Mouse (Mus musculus): ENCODE data around the gene Chac1. TPM values are rescaled to one million over a fixed set of nuclear protein-coding genes. Genes with fewer than 3 reads are reported as not detected.

The Chac1 gene
- 1 to 10 TPM; 3.9 to 7.2 (median 4.9) TPM for total RNA-seq (2022)

DNA sequence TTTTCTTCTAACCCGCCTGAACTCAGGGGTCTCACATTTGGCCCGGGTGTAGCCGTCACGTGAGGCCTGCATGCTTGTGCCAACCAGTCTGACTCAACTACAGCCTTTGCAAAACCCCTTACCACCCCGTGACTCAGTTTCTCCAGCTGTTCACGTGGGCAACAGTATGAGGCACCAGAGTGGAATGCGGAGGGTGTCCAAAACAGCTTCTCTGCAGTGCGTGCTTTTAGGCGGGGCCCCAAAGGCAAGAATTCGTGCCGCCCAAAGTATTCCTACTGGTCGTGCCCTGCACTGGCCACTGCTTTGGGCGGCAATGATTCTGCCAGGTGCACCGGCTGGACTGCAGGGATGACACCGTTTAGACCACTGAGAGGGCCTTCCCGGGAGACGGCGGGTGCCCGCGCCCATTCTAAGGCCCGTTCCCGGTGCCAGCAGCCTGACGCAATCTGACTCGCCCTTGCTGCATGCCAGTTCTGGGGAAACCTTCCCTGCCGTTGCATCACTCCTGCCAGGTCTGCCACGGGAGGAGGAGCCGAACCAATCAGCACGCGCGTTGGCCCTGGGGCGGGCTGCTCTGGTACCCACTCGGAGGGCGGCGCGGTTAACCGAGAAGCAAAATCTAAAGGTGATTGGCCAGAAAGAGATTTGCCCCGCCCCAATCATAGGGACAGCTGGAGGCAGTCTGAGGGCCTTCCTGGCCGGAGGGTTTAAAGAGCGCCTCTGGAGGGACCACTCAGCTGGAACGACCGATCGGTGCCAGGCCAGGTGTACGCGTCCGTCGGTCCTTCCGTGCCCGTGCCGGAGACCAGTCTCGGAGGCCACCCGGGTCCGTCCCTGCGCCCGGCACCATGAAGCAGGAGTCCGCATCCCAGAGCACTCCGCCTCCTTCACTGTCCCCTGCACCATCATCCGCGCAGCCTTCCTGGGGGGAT, at the start of gene Chac1:
Gene Chac1, plus strand, starts transcription at position 675 of the 932 bp plus-strand sequence.
- DNase-seq = peak; percentile 95

DNA sequence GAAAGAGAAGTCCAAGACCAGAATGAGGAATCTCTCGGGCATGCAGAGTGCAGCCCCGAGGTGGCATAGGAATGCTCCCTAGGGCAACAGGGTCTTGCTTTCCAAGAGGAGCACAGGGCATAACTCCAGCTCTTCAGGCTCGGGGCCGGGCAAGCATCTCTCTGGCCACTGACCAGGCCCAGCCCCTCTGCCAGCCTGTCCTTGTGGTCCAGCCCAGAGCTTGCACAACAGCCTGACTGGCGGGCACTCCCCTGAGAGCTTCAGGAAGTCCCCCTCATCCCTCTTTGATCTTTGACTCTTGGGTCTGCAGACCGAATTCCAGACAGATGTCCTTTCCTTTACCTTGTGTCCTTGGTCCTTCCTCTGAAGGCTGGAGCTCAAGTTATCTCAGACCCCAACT, 48.2 kb upstream of the Chac1 start:
- DNase-seq = peak; percentile 51

DNA sequence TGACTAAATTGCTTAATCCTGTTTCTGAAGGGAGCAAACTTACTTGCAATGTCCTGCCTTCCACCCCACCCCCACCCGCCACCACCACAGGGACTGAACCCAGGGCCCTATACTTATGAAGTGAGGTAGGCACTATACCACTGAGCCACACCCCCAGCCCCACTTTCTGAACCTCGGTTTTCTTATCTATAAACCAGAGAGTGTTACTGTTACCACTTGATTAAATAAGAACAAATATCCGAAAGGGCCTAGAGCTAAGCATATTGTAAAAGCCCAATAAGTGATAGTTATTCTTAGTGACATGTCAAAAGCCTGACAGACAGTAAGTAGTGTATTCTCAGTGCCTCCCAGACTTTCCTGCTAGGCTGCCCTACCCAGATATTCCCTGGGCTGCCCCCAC, 46.6 kb upstream of the Chac1 start:
- DNase-seq = no peak

DNA sequence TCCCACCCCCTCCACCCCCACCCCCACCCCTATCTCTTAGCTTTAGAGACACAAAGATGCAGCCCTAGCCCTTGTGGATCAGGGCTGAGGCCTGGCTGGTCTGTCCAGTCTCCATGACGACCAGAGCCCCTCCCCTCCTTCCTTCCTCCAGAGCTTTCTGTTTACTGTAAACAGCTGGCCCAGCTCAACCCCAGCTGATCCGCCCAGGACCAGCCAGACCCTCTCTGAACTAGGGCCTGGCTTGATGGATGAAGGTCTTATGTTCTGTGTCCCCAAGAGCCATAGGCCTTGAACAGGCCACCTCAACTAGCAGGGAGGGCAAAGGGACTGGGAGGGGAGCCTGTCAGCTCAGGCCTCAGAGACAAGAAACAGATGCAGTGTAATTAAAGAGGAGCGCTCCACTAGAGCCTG, 46.2 kb upstream of the Chac1 start:
- no peak for DNase-seq

DNA sequence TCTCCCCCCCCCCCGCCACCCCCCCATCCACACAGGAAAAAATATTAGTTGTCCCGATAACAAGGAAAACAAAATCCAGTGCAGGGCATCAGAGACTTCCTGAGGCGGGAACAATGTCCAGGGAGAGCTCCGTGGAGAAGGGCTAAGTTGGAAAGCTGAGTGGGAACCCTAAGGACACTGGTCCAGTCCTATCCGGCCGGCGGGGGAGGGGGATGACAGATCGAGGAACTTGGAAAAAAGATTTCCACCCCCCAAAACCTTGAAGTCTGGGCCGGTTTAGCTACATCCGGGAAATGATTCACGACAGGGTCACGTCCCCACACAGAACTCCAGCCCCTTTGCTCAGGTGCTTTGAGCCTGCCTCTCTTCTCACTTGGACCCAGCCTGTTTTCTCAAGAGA, 39.5 kb upstream of the Chac1 start:
- no peak for DNase-seq

DNA sequence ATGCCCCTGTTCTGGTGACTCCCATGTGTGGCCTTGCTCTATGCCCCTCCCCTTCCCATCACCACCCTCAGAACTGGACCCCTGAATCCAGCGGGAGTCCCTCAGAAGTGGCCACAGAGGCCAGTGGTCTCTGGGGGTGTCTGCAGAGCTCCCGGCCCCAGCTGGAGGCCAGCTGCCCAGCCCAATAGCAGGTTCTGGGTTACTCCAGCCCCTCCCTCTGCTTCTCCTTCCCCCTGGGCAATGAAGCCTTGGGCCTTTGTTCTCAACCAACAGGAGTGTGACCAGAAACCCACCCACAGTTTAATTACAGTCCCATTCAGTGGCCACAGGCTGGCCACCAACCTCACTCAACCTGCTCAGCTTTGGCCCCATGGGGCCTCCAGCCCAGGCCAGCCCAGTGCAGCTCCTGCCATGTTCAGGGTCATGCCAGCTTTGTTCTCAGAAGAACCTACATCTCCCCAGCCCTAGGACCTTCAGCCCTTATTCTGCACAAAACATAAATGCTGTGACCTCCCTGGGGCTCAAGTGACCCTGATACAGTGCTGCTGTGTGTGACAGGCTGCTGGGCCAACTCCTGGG, 38.6 kb upstream of the Chac1 start:
- no peak for DNase-seq

DNA sequence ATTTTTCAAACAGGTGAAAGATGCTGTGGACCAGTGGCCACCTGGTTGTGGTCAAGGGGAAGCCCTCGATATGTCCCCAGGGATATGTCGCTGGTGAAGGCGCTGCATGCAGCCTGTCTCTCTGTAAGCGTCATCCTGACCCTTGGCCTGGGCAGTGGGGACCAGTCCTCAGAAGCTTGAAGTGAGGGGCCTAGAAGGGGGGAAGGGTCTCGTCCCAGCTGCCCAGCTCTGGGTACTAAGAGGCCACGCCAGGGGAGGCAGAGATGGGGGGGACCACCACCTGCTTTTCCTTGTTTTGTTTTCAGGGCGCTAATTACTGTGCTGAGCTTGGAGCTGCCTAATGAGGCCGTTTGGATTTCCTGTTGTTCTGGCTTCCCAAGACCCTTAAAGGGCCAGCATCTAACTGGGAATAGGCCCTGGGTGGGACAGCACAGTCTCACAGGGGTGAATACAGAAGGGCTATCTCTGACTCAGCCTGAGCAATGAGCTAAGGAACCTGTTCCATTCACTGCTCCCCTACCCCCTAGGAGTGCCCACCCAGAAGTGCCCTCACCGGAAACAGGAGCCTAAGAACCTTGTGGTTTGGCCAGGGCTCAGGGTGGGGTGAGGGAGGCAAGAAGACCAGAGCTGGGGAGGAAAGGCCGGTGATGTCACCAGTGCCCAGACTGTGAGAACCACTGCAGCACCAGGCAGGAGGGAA, 37.1 kb upstream of the Chac1 start:
- no peak for DNase-seq

DNA sequence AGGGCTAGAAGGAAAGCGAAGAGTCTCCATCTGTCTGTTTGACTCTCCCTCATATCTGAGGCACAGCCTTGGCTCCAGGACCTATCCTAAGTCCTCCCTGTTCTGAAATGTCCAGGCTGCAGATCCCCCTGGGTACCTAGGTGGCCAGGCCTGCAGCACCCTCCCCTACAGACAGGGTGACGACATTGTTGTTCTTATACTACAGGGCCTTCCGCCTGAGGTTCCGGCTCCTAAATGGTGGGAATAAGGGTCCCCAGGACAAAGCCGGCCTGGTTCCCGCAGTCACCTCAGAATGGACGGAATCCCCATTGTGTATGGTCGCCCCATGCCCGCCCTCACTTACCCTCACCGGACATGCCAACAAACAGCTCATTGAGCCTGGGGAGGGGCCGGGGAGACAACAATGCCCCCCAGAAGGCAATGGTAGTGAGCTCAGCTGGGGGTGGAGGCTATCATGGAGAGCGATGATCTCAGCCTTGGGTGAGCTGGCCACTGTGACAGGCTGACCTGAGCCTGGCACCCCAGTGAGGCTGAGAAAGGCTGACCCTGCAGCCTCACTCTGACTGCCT, 36.2 kb upstream of the Chac1 start:
- DNase-seq = no peak

DNA sequence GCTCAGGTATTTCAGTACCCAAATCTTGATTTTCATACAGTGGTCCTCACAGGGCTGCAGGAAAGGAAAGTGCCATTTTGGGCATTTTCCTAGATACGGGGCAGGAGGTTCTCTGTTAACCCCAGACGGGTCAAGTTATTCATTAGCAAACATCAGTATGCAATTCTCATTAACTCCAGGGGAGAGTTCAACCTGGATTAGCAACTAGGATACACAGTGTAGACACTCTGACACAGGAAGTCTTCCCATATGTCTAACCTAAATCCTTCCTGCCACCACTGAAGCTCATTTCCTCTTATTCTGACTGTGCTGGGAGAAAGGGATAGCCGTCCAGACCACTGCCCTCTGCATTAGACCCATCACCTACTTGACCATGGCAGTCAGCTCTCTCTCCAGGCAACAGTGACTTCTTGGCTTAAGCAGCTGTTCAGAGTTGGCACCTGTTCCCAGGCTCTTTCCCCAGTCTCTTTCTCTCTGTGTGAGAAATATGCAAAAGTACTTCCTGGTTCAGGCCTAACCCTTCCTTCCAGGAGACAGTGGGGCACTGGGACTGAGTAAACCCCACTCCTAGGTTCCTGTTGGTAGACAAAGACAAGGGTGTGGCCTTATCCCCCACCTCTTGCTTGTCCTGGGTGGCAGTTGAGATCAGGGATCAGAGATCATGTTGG, 32.9 kb upstream of the Chac1 start:
- DNase-seq = no peak

DNA sequence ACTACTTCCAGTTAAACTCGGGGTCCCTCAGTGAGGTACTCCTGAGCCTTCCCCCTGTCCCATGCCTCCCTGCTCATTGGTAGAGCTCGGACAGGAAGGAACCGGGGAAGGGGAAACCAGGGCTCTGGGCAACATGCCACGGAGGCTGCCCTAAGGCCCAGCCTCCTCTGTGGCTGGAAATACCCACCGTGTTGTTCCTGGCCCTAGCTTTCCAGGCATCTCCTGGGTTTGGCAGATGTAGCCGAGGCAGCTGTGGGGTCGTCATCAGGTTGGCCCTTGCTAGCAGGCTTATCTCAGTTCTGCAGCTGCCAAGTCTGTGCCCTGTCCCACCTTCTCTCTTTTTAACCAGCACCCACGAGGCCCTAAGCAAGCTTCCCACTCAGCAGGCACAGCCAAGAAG, 30.5 kb upstream of the Chac1 start:
- no peak for DNase-seq

DNA sequence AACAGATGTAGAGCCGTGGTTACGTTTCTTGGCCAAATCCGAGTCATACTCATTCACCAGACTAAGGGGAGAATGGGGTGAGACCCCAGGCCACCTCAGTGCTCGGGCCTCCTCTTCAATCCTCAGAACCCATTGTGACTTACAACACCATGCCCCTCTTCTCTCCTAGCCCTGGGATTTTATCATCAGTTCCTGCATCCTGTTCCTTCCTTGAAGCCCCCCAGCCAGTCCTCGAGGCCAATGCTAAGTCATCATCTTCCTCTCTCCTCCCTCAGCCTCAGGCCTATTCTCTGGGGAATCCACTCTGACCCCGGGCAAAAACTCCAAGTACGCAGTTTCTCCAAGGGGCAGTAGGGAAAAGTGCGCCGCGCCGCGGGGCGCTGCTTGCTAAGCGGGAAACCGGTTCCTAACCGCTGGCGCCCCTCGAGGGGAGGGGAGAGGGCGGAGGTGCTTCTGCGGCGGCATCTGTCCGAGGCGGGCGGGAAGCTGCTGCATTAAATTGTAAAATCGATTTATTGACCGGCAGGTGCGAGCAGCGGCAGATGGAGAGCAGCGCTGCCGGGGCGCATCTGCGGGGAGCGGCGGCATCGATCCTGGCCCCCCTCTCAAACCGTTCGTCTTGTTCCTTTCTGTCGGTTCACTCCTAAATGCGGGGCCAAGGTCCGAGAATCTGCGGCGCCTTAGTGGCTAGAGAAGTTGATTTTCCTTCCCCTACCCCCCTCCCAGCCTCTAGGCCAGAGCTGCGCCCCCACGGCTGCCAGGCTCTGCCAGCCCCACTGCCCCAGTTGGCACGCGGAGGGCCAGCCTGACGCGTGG, 29.1 kb upstream of the Chac1 start:
- DNase-seq = no peak

DNA sequence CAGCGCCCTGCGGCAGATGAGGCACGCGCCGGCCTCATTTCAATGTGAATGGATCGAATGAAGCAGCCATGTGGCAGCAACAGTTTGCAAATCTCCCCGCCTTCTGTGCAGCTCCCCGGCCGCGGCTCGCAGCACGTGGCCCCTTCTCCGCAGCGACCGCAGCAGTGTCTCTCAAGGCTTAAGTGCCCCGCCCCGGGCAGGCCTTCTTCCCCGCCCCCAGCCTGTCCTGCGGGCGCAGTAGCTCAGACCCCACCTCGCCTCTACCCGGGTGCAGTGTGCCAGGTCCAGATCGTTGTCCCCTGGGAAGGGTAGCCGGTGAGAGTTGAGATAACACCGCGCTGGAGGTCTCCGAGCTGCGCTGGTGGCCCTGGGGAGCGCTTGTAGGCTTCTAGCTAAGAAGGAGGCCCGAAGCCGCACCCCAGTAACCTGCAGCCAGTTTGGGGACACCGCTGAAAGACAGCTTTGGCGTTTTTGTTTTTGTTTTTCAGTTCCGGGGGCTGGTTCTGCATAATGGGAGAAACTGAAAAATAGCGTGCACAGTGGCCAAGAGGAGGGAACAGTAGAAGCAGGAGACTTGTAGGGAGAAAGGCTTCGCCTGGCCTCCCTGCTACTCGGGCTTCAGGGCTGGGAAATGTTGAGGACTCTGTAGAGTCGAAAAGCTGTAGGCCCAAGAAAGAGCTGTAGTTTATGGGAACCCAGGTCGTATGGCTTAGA, 28.3 kb upstream of the Chac1 start:
- DNase-seq = no peak

DNA sequence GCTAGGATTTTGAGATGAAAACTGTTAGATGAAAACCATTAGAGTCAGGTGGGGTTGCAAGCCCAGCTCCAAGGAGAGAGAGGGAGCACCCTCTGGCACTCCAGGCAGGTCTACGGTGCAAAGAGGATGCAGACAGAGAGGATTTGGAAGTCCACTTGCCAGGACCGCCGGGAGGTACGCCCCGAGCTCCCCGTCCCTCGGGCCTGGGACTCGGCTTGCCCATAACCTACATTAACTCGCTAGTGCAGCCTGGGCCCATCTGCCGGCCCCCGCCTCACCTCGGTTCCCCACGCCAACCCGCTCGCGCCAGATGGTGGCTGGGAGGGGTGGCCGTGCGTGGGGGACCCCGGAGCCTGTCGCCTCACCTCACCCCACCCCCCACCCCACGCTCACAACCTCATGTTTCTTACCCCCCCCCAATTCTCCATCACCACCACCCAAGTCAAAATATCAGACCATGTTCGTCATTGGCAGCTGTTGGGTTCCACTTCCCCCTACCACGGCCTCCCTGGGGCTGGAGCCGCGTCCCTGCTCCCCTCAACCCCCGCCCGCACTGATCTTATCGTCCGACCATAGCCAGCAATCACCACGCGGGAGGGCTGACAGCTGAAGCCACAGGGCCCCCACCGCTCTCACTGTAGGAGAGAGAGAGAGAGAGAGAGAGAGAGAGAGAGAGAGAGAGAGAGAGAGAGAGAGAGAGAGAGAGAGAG, 27.0 kb upstream of the Chac1 start:
- no peak for DNase-seq

DNA sequence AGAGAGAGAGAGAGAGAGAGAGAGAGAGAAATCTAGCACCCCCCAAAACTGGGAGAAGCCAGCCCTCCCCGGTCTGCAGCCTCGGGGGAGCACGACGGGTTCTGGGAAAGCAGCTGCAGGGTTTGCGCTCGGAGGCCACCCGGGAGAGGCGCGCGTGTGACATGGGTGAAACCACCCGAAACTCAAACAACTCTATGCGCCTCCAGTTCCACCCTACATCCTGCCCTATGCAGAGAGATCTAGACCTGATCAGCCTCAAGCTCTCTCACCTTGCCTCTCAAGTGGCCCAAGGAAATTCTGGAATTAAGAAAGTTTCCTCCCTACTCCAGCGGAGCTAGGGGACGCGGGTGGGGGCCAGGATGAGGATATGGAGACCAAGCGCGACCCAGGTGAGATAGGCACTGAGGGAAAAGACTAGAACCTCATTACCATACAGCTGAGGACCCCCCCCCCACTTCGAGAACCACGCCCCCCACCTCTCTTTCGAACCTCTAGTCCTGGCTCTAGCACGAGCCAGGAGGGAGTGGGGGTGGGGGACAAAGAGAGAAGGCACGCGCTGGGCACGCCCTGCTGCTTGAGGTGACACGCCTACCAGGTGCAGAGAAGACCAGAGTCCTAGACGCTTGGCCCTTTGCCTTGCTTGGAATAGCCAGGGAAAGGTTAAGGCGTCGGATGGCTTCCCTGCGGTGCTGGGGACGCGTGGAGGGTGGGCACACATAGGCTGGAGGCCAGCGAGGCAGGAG, 26.3 kb upstream of the Chac1 start:
- DNase-seq = no peak

DNA sequence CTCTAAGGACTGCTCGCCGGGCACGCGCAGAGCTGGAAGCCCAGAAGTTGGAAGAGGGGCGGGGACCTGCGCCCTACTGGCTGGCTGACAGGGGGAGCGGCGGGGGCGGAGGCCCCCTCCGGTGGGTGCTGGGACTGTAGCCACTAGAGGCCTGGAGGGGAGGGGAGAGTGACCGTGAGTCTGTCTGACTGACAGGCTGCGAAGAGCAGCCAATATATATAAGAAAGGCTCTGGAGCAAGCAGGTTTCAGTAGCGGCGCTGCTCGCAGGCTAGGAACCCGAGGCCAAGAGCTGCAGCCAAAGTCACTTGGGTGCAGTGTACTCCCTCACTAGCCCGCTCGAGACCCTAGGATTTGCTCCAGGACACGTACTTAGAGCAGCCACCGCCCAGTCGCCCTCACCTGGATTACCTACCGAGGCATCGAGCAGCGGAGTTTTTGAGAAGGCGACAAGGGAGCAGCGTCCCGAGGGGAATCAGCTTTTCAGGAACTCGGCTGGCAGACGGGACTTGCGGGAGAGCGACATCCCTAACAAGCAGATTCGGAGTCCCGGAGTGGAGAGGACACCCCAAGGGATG, 25.4 kb upstream of the Chac1 start, which contains the start of gene Dll4:
Gene Dll4, plus strand, starts transcription at position 217 of the 576 bp plus-strand sequence.
- no peak for DNase-seq

DNA sequence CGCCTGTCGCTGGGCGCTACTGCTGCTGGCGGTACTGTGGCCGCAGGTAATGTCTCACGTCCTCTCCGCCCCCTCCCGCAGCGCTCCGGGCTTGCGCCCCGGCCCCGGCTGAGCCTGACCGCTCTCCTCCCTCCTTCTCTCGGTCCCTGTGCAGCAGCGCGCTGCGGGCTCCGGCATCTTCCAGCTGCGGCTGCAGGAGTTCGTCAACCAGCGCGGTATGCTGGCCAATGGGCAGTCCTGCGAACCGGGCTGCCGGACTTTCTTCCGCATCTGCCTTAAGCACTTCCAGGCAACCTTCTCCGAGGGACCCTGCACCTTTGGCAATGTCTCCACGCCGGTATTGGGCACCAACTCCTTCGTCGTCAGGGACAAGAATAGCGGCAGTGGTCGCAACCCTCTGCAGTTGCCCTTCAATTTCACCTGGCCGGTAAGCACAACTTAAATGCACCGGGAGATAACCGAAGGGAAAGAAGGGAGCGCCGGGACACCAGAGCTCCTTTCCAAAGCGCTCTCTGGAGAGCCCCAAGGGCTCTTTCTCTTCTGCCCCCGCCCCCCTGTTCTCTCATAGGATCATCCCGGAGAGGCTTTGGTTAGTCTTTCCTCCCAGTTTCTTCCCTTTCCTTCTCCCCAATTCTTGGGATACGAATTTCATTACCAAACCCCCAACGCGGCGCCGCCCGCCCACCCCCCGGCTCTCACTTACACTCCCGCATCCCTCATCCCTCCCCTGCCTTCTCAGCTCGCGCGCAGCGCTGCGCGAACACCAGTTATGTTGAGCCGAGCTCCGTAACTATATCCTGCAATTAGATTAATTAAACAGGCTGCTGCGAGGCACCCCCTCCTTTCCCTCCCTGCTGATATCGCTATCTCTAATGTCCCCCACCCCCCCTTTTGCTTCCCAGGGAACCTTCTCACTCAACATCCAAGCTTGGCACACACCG, 24.6 kb upstream of the Chac1 start:
- DNase-seq = no peak

DNA sequence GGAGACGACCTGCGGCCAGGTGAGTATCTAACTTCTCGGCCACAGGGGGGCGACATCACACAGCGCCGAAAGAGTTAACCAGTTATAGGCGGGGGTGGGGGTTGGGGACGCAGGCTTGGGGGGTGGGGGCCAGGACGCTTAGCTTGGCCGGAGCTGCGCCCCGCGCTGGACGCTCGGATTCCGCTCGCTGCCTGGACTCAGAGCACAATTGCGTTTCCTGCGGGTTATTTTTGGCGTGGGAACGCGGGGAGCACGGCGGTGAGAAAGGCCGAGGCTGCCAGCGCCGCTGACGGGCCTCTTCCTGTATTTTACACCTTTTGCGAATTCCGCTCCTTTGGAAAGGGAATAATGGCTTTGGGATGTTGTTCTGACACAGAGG, 23.9 kb upstream of the Chac1 start:
- DNase-seq = no peak
